Mouse (Mus musculus) testis, adult 2 months (tissue): Measurements from ENCODE around the gene Mansc4.

Experiments
- CTCF ChIP-seq: fragments of 200-500 bp; IDR thresholded peaks from 2 replicates; pipeline ENCODE4 v1.5.1; 2012; ENCODE audit warnings: low read depth, mild to moderate bottlenecking, inconsistent platforms, low read length, moderate library complexity; ENCODE audit not compliant: control insufficient read depth, insufficient read depth, insufficient replicate concordance
- POLR2A ChIP-seq: fragments of 200-500 bp; IDR thresholded peaks from 2 replicates; pipeline ENCODE4 v1.6.1; 2012; ENCODE audit warnings: low read depth, mild to moderate bottlenecking, inconsistent platforms, low read length, moderate library complexity; ENCODE audit not compliant: control insufficient read depth

DNA sequence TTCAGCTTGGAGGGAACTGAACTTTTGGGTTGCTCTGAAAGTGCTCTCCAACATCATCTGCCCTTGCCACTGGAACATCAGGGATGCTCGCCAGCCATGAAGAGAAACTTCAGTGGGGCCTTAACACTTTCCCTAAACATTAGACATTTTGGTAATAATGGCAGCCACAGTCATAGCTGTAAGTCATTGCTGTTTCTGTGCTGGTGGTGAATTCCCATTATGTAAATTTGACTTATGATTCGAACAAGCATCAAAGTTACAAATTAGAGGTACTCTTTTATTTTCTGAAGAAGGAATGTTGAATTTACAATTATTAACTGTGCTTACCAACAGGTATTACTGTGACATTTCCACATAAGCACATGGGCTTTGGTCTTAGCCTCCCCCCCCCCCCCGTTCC, 31.4 kb upstream of the Mansc4 start:
- TF ChIP-seq POLR2A = no peak
- no peak for TF ChIP-seq CTCF
